Comparison of ENCODE assay signal across 9 mouse cellular contexts in genomic region chr11:82434091-82434831, GRCm38 (mm10). TPM values are rescaled to one million over a fixed set of nuclear protein-coding genes. Genes with fewer than 3 reads are reported as not detected.
DNase-seq lines count a peak whose midpoint lies in the region; ATAC-seq and TF ChIP-seq lines count a peak whose summit lies in the region.
"Had no signal": no experiment of that assay in that cellular context is flagged by ENCODE, and none has a peak within 500 bp of the region (broad histone marks: within the 10 kb centered on the region; RNA-seq: fewer than 3 reads in every experiment).

No protein-coding gene starts in this region.

- H3K9ac ChIP-seq in kidney, postnatal 0 days (ENCODE audit: low read depth, low read length), result no peak overlapping the region
- H3K9ac ChIP-seq in embryonic facial prominence, embryonic 13.5 days, result peak overlapping the region; percentile 49; the same call in 1 of the 2 replicates
- H3K9ac ChIP-seq in intestine, embryonic 14.5 days (ENCODE audit: low read length), result no peak overlapping the region
- peak overlapping the region; percentile 69 for H3K9ac ChIP-seq in neural tube, embryonic 13.5 days
- H3K9ac ChIP-seq: liver, embryonic 14.5 days had no signal

- H3K9me3 ChIP-seq in kidney, postnatal 0 days (replicated peaks; ENCODE audit: low read length), result no peaks in the 10 kb centered on the region
- no peaks in the 10 kb centered on the region for H3K9me3 ChIP-seq in embryonic facial prominence, embryonic 13.5 days
- H3K9me3 ChIP-seq in intestine, embryonic 14.5 days (ENCODE audit: control insufficient read depth, low read length), result no peaks in the 10 kb centered on the region
- H3K9me3 ChIP-seq in neural tube, embryonic 13.5 days, result no peaks in the 10 kb centered on the region

- H3K27ac ChIP-seq in kidney, postnatal 0 days, result no peak overlapping the region
- no peak overlapping the region for H3K27ac ChIP-seq in embryonic facial prominence, embryonic 13.5 days
- no peak overlapping the region for H3K27ac ChIP-seq in intestine, embryonic 14.5 days (ENCODE audit: low read depth)
- H3K27ac ChIP-seq in neural tube, embryonic 13.5 days (replicated peaks), result no peak overlapping the region
- H3K27ac ChIP-seq: liver, embryonic 14.5 days had no signal

- H3K27me3 ChIP-seq in kidney, postnatal 0 days (ENCODE audit: insufficient read depth, low read length), result peaks cover 38% of the 10 kb centered on the region
- H3K27me3 ChIP-seq in embryonic facial prominence, embryonic 13.5 days, result peaks cover 77% of the 10 kb centered on the region
- peaks cover 49% of the 10 kb centered on the region for H3K27me3 ChIP-seq in intestine, embryonic 14.5 days (replicated peaks; ENCODE audit: control insufficient read depth, insufficient read depth, low read length)
- H3K27me3 ChIP-seq in neural tube, embryonic 13.5 days, result peaks cover 53% of the 10 kb centered on the region

- peak overlapping the region; percentile 63 for H3K4me2 ChIP-seq in kidney, postnatal 0 days (ENCODE audit: low read length)
- peak overlapping the region; percentile 78 for H3K4me2 ChIP-seq in embryonic facial prominence, embryonic 13.5 days
- peak overlapping the region; percentile 54 for H3K4me2 ChIP-seq in intestine, embryonic 14.5 days (ENCODE audit: low read length)
- H3K4me2 ChIP-seq in neural tube, embryonic 13.5 days, result peak overlapping the region; percentile 82

- no peaks in the 10 kb centered on the region for H3K36me3 ChIP-seq in kidney, postnatal 0 days (ENCODE audit: insufficient read depth, low read length)
- H3K36me3 ChIP-seq in embryonic facial prominence, embryonic 13.5 days, result no peaks in the 10 kb centered on the region
- no peaks in the 10 kb centered on the region for H3K36me3 ChIP-seq in intestine, embryonic 14.5 days (ENCODE audit: control insufficient read depth, insufficient read depth, low read length)
- H3K36me3 ChIP-seq in neural tube, embryonic 13.5 days, result peaks cover 19% of the 10 kb centered on the region

- no peak for TF ChIP-seq CTCF in kidney, postnatal 0 days (IDR thresholded peaks at IDR 0.05; ENCODE audit: low read depth)

- H3K4me3 ChIP-seq in kidney, postnatal 0 days (replicated peaks; ENCODE audit: low read depth, low read length), result peak overlapping the region; percentile 33
- H3K4me3 ChIP-seq in embryonic facial prominence, embryonic 13.5 days, result peak overlapping the region; percentile 44
- peak overlapping the region; percentile 32 for H3K4me3 ChIP-seq in intestine, embryonic 14.5 days (ENCODE audit: low read depth, low read length)
- peak overlapping the region; percentile 47 for H3K4me3 ChIP-seq in neural tube, embryonic 13.5 days

- peaks cover 8% of the 10 kb centered on the region; the same call in 1 of the 2 replicates for H3K4me1 ChIP-seq in kidney, postnatal 0 days (replicated peaks; ENCODE audit: insufficient read depth, low read length)
- H3K4me1 ChIP-seq in embryonic facial prominence, embryonic 13.5 days, result peaks cover 9% of the 10 kb centered on the region; the same call in 1 of the 2 replicates
- H3K4me1 ChIP-seq in intestine, embryonic 14.5 days (replicated peaks; ENCODE audit: control insufficient read depth, insufficient read depth, low read length), result no peaks in the 10 kb centered on the region; the same call in 1 of the 2 replicates
- peaks cover 13% of the 10 kb centered on the region for H3K4me1 ChIP-seq in neural tube, embryonic 13.5 days (replicated peaks)

- WGBS in kidney, postnatal 0 days, result 1% methylated on average over 61 of the region's 62 CpGs
- WGBS in embryonic facial prominence, embryonic 13.5 days, result under 1% methylated on average over 58 of the region's 62 CpGs
- WGBS in intestine, embryonic 14.5 days, result 2% methylated on average over 62 of the region's 62 CpGs
- WGBS in neural tube, embryonic 13.5 days, result 2% methylated on average over 62 of the region's 62 CpGs

- DNase-seq in kidney, postnatal 0 days (ENCODE audit: low spot score), result no peak
- DNase-seq in kidney, postnatal 4 days, result no peak
- no peak for DNase-seq in intestine, embryonic 14.5 days (ENCODE audit: low spot score)
- no peak for DNase-seq in urinary bladder, postnatal 14 days (ENCODE audit: low spot score)
- no peak for DNase-seq in cerebellum, adult 18-20 months

- no peak for ATAC-seq in kidney, postnatal 0 days (replicated peaks; ENCODE audit: low FRiP score, low read depth)
- no peak for ATAC-seq in embryonic facial prominence, embryonic 13.5 days (ENCODE audit: insufficient number of reproducible peaks, insufficient read depth, low FRiP score, low TSS enrichment, low read depth)
- no peak for ATAC-seq in intestine, embryonic 14.5 days (replicated peaks; ENCODE audit: low FRiP score, low TSS enrichment, low read depth)
- 0 out of 2 replicates have a peak, but pooled peaks have one; percentile 32 for ATAC-seq in neural tube, embryonic 13.5 days (ENCODE audit: low read depth)
- no peak for ATAC-seq in frontal cortex, adult (ENCODE audit: low TSS enrichment)

RNA-seq across cellular contexts. Expression of gene Tmem132e, which starts 45.6 kb away (rescaled TPM):
- polyA plus RNA-seq in kidney, postnatal 0 days (2015; fragmentation: Nextera tagmentation; extraction: Ambion mirVana), result 0.18 and 0.31 TPM in 2 replicates
- polyA plus RNA-seq in embryonic facial prominence, embryonic 13.5 days (2015; fragmentation: Nextera tagmentation; extraction: Ambion mirVana), result 0.39 and 0.52 TPM in 2 replicates
- polyA plus RNA-seq in intestine, embryonic 14.5 days (2014; fragmentation: Nextera tagmentation; extraction: Ambion mirVana), result 1.3 TPM in 2 replicates
- 4.5 and 5.1 TPM in 2 replicates for polyA plus RNA-seq in neural tube, embryonic 13.5 days (2015; fragmentation: Nextera tagmentation; extraction: Ambion mirVana)

Comparison
In these comparisons a context has a peak if more than half of its experiments do, and no peak if none do; other contexts are left out.
1. H3K9ac ChIP-seq: peak in embryonic facial prominence, embryonic 13.5 days (single experiment) and neural tube, embryonic 13.5 days (single experiment); none in kidney, postnatal 0 days (single experiment) and intestine, embryonic 14.5 days (single experiment).
2. Peak in every context shown above with its lines, with median percentiles within 50 percentile points of each other: H3K4me2 ChIP-seq and H3K4me3 ChIP-seq.